ENCODE assay signal across 23 mouse cellular contexts in the genomic region with DNA sequence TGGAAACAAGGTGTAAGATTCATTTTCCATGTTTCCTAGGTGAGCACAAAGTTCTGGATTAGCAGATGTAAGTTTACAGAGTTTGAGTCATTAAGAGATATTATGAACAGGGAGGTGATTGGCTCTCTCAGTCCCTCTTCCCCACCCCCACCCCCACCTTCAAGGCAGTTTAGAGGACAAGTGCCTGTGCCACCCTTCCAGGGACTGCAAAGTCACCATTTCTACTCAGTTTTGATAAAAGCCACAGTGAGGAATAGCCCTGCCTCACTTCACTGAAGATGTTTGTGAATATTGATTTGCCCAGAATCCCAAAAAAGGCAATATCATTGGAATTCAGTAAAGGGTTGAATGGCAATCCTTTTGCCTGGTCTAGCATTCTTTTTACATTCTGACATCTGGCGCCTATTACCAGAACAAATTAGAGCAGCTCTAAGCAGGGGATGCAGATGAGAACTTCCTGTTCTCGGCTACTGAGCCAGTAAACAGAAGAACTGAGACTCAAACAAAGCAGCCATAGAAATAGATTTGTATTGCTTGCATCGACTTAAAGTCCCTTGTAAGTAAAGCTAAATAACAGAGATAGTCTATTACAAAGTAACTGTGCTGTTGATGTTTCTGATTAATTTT. TPM values are rescaled to one million over a fixed set of nuclear protein-coding genes. Genes with fewer than 3 reads are reported as not detected.
DNase-seq lines count a peak whose midpoint lies in the region; ATAC-seq and TF ChIP-seq lines count a peak whose summit lies in the region.
"Had no signal": no experiment of that assay in that cellular context is flagged by ENCODE, and none has a peak within 500 bp of the region (broad histone marks: within the 10 kb centered on the region; RNA-seq: fewer than 3 reads in every experiment).

No protein-coding gene starts in this region.

- H3K4me1 ChIP-seq in midbrain, postnatal 0 days (ENCODE audit: insufficient read depth, low read length): no peaks in the 10 kb centered on the region
- H3K4me1 ChIP-seq in midbrain, embryonic 15.5 days: no peaks in the 10 kb centered on the region
- no peaks in the 10 kb centered on the region for H3K4me1 ChIP-seq in limb, embryonic 11.5 days (ENCODE audit: control insufficient read depth, insufficient read depth, low read length)
- H3K4me1 ChIP-seq: intestine, embryonic 15.5 days; midbrain, embryonic 13.5 days; neural tube, embryonic 13.5 days; stomach, embryonic 15.5 days had no signal

- no peak overlapping the region for H3K4me2 ChIP-seq in midbrain, postnatal 0 days (ENCODE audit: low read depth, low read length, poor library complexity, severe bottlenecking)
- H3K4me2 ChIP-seq in midbrain, embryonic 15.5 days: no peak overlapping the region
- H3K4me2 ChIP-seq in limb, embryonic 11.5 days (ENCODE audit: low read depth, severe bottlenecking): no peak overlapping the region
- H3K4me2 ChIP-seq: embryonic facial prominence, embryonic 13.5 days; heart, embryonic 11.5 days; intestine, embryonic 15.5 days; midbrain, embryonic 13.5 days; neural tube, embryonic 13.5 days; stomach, embryonic 15.5 days had no signal

- no peaks in the 10 kb centered on the region for H3K9me3 ChIP-seq in midbrain, postnatal 0 days (ENCODE audit: low read length)
- no peaks in the 10 kb centered on the region for H3K9me3 ChIP-seq in midbrain, embryonic 15.5 days
- H3K9me3 ChIP-seq in limb, embryonic 11.5 days (ENCODE audit: control insufficient read depth, low read length): no peaks in the 10 kb centered on the region
- H3K9me3 ChIP-seq: embryonic facial prominence, embryonic 13.5 days; intestine, embryonic 15.5 days; midbrain, embryonic 13.5 days; neural tube, embryonic 13.5 days; stomach, embryonic 15.5 days had no signal

- H3K27me3 ChIP-seq in midbrain, postnatal 0 days (ENCODE audit: insufficient read depth, low read length): no peaks in the 10 kb centered on the region
- H3K27me3 ChIP-seq in midbrain, embryonic 15.5 days (replicated peaks): no peaks in the 10 kb centered on the region
- no peaks in the 10 kb centered on the region for H3K27me3 ChIP-seq in limb, embryonic 11.5 days (ENCODE audit: control insufficient read depth, insufficient read depth, low read length)
- H3K27me3 ChIP-seq: embryonic facial prominence, embryonic 13.5 days; intestine, embryonic 15.5 days; midbrain, embryonic 13.5 days; neural tube, embryonic 13.5 days; stomach, embryonic 15.5 days had no signal

- H3K9ac ChIP-seq in midbrain, postnatal 0 days (replicated peaks; ENCODE audit: low read length, poor library complexity, severe bottlenecking): no peak overlapping the region
- H3K9ac ChIP-seq in midbrain, embryonic 15.5 days: no peak overlapping the region
- no peak overlapping the region for H3K9ac ChIP-seq in limb, embryonic 11.5 days (ENCODE audit: low read length)
- H3K9ac ChIP-seq: embryonic facial prominence, embryonic 13.5 days; intestine, embryonic 15.5 days; midbrain, embryonic 13.5 days; neural tube, embryonic 13.5 days; stomach, embryonic 15.5 days had no signal

- H3K4me3 ChIP-seq in midbrain, postnatal 0 days (ENCODE audit: low read depth, low read length): no peak overlapping the region
- no peak overlapping the region for H3K4me3 ChIP-seq in midbrain, embryonic 15.5 days
- H3K4me3 ChIP-seq in limb, embryonic 11.5 days (ENCODE audit: low read depth, low read length): no peak overlapping the region
- H3K4me3 ChIP-seq: embryonic facial prominence, embryonic 13.5 days; intestine, embryonic 15.5 days; midbrain, embryonic 13.5 days; neural tube, embryonic 13.5 days; stomach, embryonic 15.5 days had no signal

- peak; percentile 1 to 4 for DNase-seq in frontal cortex, postnatal 36 days (ENCODE audit: low spot score in 2 of 2)
- DNase-seq in frontal cortex, postnatal 10 days (ENCODE audit: low spot score in 2 of 2): no peak
- peak; percentile 24 for DNase-seq in midbrain, postnatal 0 days (ENCODE audit: low spot score)
- DNase-seq in embryo, embryonic 9.5 days (ENCODE audit: extremely low spot score): peak; percentile 12
- DNase-seq in limb, embryonic 11.5 days (ENCODE audit: low spot score): peak; percentile 29
- no peak for DNase-seq in kidney, adult 11 months
- no peak for DNase-seq in cerebellum, adult 11-12 months
- DNase-seq: cerebellum, adult 18-20 months; gastrocnemius, postnatal 36 days; liver; lung, adult 2 months; spleen, adult 18-20 months; thymus, postnatal 14 days had no signal

- H3K27ac ChIP-seq in midbrain, postnatal 0 days (ENCODE audit: low read depth, low read length): no peak overlapping the region
- no peak overlapping the region for H3K27ac ChIP-seq in midbrain, embryonic 15.5 days
- 0 out of 2 replicates have a peak overlapping the region, but pooled peaks have one; percentile 36 for H3K27ac ChIP-seq in limb, embryonic 11.5 days (replicated peaks; ENCODE audit: low read depth, low read length)
- H3K27ac ChIP-seq: embryonic facial prominence, embryonic 13.5 days; intestine, embryonic 15.5 days; kidney, postnatal 0 days; macrophage; midbrain, embryonic 13.5 days; neural tube, embryonic 13.5 days; stomach, embryonic 15.5 days had no signal

- H3K36me3 ChIP-seq in midbrain, postnatal 0 days (ENCODE audit: insufficient read depth, low read length): no peaks in the 10 kb centered on the region
- H3K36me3 ChIP-seq in midbrain, embryonic 15.5 days (replicated peaks): no peaks in the 10 kb centered on the region
- H3K36me3 ChIP-seq in limb, embryonic 11.5 days (ENCODE audit: control insufficient read depth, insufficient read depth, low read length): no peaks in the 10 kb centered on the region
- H3K36me3 ChIP-seq: embryonic facial prominence, embryonic 13.5 days; intestine, embryonic 15.5 days; midbrain, embryonic 13.5 days; neural tube, embryonic 13.5 days; stomach, embryonic 15.5 days had no signal

- 44% methylated on average over 3 of the region's 3 CpGs for WGBS in midbrain, postnatal 0 days
- 30% methylated on average over 3 of the region's 3 CpGs for WGBS in midbrain, embryonic 15.5 days
- 20% methylated on average over 3 of the region's 3 CpGs for WGBS in limb, embryonic 11.5 days

- no peak for ATAC-seq in midbrain, postnatal 0 days (ENCODE audit: low FRiP score)
- no peak for ATAC-seq in midbrain, embryonic 15.5 days (replicated peaks)
- ATAC-seq in limb, embryonic 11.5 days (ENCODE audit: insufficient number of reproducible peaks, low FRiP score, low TSS enrichment, low read depth): peak; percentile 61; the same call in 1 of the 2 replicates
- ATAC-seq: intestine, embryonic 15.5 days; midbrain, embryonic 13.5 days had no signal

- TF ChIP-seq CTCF in midbrain, postnatal 0 days (IDR thresholded peaks at IDR 0.05): no peak

RNA-seq across cellular contexts. Expression of a gene that starts 43.2 kb away (rescaled TPM):
- 0.05 and 0.33 TPM in 2 replicates for total RNA-seq in midbrain, postnatal 0 days (2014; rRNA removed)
- 0.04 TPM in 1 of 2 replicates, not detected in the other for polyA plus RNA-seq in midbrain, postnatal 0 days (2015; fragmentation: Nextera tagmentation; extraction: Ambion mirVana)
- polyA plus RNA-seq in midbrain, embryonic 15.5 days (2015; fragmentation: Nextera tagmentation; extraction: Ambion mirVana): 0.08 TPM in 1 of 2 replicates, not detected in the other
- 0.57 and 0.75 TPM in 2 replicates for polyA plus RNA-seq in limb, embryonic 11.5 days (2014; fragmentation: Nextera tagmentation; extraction: Ambion mirVana)
- polyA plus RNA-seq: C2C12, macrophage had no signal

Comparison
In these comparisons a context has a peak if more than half of its experiments do, and no peak if none do; other contexts are left out.
1. DNase-seq: peak in frontal cortex, postnatal 36 days (2 of 2), midbrain, postnatal 0 days (single experiment), embryo, embryonic 9.5 days (single experiment) and limb, embryonic 11.5 days (single experiment); none in frontal cortex, postnatal 10 days (0 of 2), kidney, adult 11 months (single experiment) and cerebellum, adult 11-12 months (single experiment).